22 mouse cellular contexts compared by ENCODE assay signal in the genomic region with DNA sequence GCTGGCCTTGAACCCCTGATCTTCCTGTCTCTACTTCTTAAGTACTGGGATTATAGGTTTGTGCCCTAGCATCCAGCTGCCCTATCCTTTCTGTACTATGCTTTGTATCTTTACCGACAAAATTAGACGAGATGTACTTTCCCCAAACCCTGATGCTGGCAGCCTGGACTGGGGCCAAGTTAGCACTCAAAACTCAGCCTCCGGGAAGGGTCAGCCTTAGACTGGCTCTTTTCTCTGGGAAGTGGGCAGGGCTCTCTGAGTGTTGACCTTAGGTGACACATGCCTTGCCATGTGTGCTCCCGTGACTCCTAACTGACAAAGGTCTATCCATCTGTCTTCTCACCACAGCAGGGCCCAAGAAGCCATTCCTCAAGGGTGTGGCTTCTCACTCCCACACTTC. TPM values are rescaled to one million over a fixed set of nuclear protein-coding genes. Genes with fewer than 3 reads are reported as not detected.
A peak's percentile ranks its signal among the peaks of the same experiment; 100 is the strongest.
DNase-seq lines count a peak whose midpoint lies in the region; ATAC-seq and TF ChIP-seq lines count a peak whose summit lies in the region.
"Had no signal": no experiment of that assay in that cellular context is flagged by ENCODE, and none has a peak within 500 bp of the region (broad histone marks: within the 10 kb centered on the region; RNA-seq: fewer than 3 reads in every experiment).

No protein-coding gene starts in this region.

- no peak for DNase-seq in heart, postnatal 0 days (ENCODE audit: low spot score)
- DNase-seq in heart, postnatal 10 days = no peak
- DNase-seq in kidney, postnatal 36 days = peak; percentile 36 to 59
- DNase-seq in kidney, adult 11 months = no peak
- peak; percentile 59 for DNase-seq in lung, postnatal 10 days
- DNase-seq in lung, postnatal 4 days = peak; percentile 18 to 59
- DNase-seq: adrenal gland, postnatal 10 days; B cell, adult 2 months; cerebellum, adult 9-10 months; gastrocnemius, postnatal 10 days; layer of hippocampus, adult 9-11 months; right cerebral cortex, postnatal 14 days had no signal

- peak; percentile 20; the same call in 1 of the 2 replicates for ATAC-seq in heart, postnatal 0 days (ENCODE audit: insufficient read depth, low read depth)
- ATAC-seq in activated CD4-positive, CD25-positive, alpha-beta regulatory T cell, adult 4 months = no peak
- ATAC-seq: forebrain, embryonic 16.5 days; intestine, postnatal 0 days; midbrain, embryonic 15.5 days had no signal

- 23% methylated on average over 4 of the region's 4 CpGs for WGBS in heart, postnatal 0 days

- no peak for TF ChIP-seq CTCF in heart, postnatal 0 days (IDR thresholded peaks at IDR 0.05; ENCODE audit: low read depth)

- H3K36me3 ChIP-seq in heart, postnatal 0 days (replicated peaks; ENCODE audit: control insufficient read depth, insufficient read depth, low read length) = no peaks in the 10 kb centered on the region
- H3K36me3 ChIP-seq: embryonic facial prominence, embryonic 10.5 days; heart, embryonic 12.5 days; hindbrain, embryonic 12.5 days; limb, embryonic 13.5 days; midbrain, embryonic 15.5 days; neural tube, embryonic 12.5 days had no signal

- intact Hi-C loops in heart, postnatal 10 days (cut with DNase I) = no loop called here

- H3K4me3 ChIP-seq in heart, postnatal 0 days (ENCODE audit: low read depth, low read length) = no peak overlapping the region
- H3K4me3 ChIP-seq: embryonic facial prominence, embryonic 10.5 days; heart, embryonic 12.5 days; hindbrain, embryonic 12.5 days; limb, embryonic 13.5 days; midbrain, embryonic 15.5 days; neural tube, embryonic 12.5 days had no signal

- H3K27ac ChIP-seq in heart, postnatal 0 days (ENCODE audit: low read depth) = no peak overlapping the region
- H3K27ac ChIP-seq: embryonic facial prominence, embryonic 10.5 days; hindbrain, embryonic 12.5 days; limb, embryonic 13.5 days; liver, embryonic 14.5 days; midbrain, embryonic 15.5 days; neural tube, embryonic 12.5 days had no signal

- H3K4me1 ChIP-seq in heart, postnatal 0 days (ENCODE audit: control insufficient read depth, insufficient read depth) = 0 out of 2 replicates have a peak, but pooled peaks cover 11% of the 10 kb centered on the region
- H3K4me1 ChIP-seq: neural tube, embryonic 12.5 days had no signal

- H3K27me3 ChIP-seq in heart, postnatal 0 days (ENCODE audit: control insufficient read depth, insufficient read depth, low read length) = no peaks in the 10 kb centered on the region
- H3K27me3 ChIP-seq: heart, embryonic 12.5 days; hindbrain, embryonic 12.5 days; limb, embryonic 13.5 days; midbrain, embryonic 15.5 days; neural tube, embryonic 12.5 days had no signal

- no peaks in the 10 kb centered on the region for H3K9me3 ChIP-seq in heart, postnatal 0 days (replicated peaks; ENCODE audit: control insufficient read depth, low read length)
- H3K9me3 ChIP-seq: embryonic facial prominence, embryonic 10.5 days; heart, embryonic 12.5 days; hindbrain, embryonic 12.5 days; limb, embryonic 13.5 days; midbrain, embryonic 15.5 days; neural tube, embryonic 12.5 days had no signal

- no peak overlapping the region for H3K4me2 ChIP-seq in heart, postnatal 0 days (ENCODE audit: low read depth, low read length)
- H3K4me2 ChIP-seq: heart, embryonic 12.5 days; hindbrain, embryonic 12.5 days; limb, embryonic 13.5 days; midbrain, embryonic 15.5 days; neural tube, embryonic 12.5 days had no signal

- no peak overlapping the region for H3K9ac ChIP-seq in heart, postnatal 0 days (replicated peaks; ENCODE audit: low read depth, low read length)
- H3K9ac ChIP-seq: heart, embryonic 12.5 days; hindbrain, embryonic 12.5 days; limb, embryonic 13.5 days; liver, embryonic 14.5 days; midbrain, embryonic 15.5 days; neural tube, embryonic 12.5 days had no signal

- TF ChIP-seq EP300 in heart, postnatal 0 days (IDR thresholded peaks at IDR 0.05; ENCODE audit: low read depth) = no peak

RNA-seq across cellular contexts. Expression of a gene that starts 16.8 kb away (rescaled TPM):
- 4.2 and 6.7 TPM in 2 replicates for total RNA-seq in heart, postnatal 0 days (2014; rRNA removed; ENCODE audit: low replicate concordance)
- polyA plus RNA-seq in heart, postnatal 0 days (2015; fragmentation: Nextera tagmentation; extraction: Ambion mirVana) = 1.7 and 1.8 TPM in 2 replicates
- 1 to 10 TPM; 3.3 to 4.3 TPM for total RNA-seq in heart, postnatal 10 days (2021)
- 10 to 100 TPM; 41.0 to 58.1 TPM for polyA plus RNA-seq in activated CD4-positive, CD25-positive, alpha-beta regulatory T cell, adult 4 months (2017; shearing (Covaris generic))

Comparison
In these comparisons a context has a peak if more than half of its experiments do, and no peak if none do; other contexts are left out.
1. DNase-seq: peak in kidney, postnatal 36 days (2 of 2), lung, postnatal 10 days (single experiment) and lung, postnatal 4 days (2 of 2); none in heart, postnatal 0 days (single experiment), heart, postnatal 10 days (0 of 2) and kidney, adult 11 months (single experiment).